Mouse (Mus musculus) left cerebral cortex, postnatal 14 days (tissue): ENCODE data around the gene Gtpbp1. TPM values are rescaled to one million over a fixed set of nuclear protein-coding genes. Genes with fewer than 3 reads are reported as not detected.

ENCODE experiments used
- DNase-seq, 2 experiments: peaks; one replicate each; pipeline ENCODE4 v3.0.0; 2021 to 2022; ENCODE audit warnings: low spot score in 2 of 2, mixed read lengths in 1 of 2
- intact Hi-C: fragments of 180-260 bp; cut with DNase I; formaldehyde crosslinking; loops from one replicate; pipeline ENCODE4 v1.15.1; 2025
- total RNA-seq, 2 experiments: library from RNA; stranded (reverse); gene quantifications; 2 replicates each; pipeline ENCODE4 v1.2.3; 2021

Gtpbp1 gene
- total RNA-seq, 2 experiments from 2014 or later = 44.1 to 44.7 TPM

DNA sequence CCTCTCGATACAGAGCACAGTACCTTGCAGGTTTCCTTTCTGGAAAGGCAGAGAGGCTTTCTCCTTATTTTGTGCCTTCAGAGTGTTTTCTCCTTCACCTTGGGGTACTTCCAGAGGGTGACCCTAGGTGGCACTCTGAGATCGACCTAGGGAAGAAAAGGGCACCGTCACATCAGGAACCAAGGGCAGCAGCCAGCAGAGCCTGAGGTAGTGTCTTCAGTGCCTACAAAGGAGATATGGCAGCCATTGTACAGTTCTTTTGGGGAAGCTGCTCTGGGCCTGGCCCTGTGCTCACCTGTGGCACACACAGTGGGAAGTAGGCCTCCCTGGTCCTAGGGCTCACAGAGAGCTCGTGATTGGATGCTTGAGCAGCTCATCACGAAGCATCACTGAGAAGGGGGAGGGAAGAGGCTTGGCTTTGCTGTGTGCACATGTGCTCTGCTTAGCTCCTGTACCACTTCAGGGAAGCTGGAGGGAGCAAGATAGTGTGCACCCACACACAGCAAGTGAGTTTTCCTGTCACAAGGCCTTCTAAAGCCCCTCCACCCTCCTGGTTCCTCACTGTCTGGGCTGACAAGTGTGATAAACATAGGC is 17.7 kb downstream of the Gtpbp1 start:
- no peak for DNase-seq
- intact Hi-C loops = no loop called here

DNA sequence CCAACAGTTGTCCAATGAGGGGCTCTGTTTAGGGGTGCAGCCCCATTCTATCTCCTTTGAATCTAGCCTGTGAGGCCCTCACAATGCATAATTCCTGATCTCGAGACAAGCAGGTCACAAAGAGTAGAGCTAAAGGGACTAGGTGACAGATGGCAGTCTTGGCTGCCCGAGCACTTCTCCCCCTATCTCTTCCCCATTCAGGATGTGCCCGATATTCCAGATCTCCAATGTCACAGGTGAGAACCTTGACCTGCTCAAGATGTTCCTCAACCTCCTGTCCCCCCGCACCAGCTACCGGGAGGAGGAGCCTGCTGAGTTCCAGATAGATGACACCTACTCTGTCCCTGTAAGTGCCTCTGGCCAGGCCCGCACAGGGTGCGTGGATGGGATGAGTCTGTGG is 25.0 kb downstream of the Gtpbp1 start:
- intact Hi-C loops = no loop called here
- DNase-seq = no peak

DNA sequence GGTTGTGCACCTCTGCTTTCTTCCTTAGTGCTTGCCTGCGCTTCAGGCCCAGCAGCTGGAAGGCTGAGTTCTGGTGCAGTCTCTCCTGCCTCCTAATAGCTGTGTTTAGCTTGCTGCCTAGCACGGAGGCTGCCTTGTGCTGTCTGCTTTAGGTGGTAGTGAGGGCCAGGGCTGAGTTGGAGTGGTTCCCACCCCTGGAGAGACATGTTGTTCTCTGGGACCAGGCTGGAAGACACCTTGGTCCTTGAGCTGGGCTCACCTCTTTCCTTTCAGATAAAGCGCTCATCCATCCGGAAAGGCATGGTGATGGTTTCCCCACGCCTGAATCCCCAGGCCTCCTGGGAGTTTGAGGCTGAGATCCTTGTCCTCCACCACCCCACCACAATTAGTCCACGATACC is 26.1 kb downstream of the Gtpbp1 start:
- intact Hi-C loops = no loop called here
- DNase-seq = no peak

DNA sequence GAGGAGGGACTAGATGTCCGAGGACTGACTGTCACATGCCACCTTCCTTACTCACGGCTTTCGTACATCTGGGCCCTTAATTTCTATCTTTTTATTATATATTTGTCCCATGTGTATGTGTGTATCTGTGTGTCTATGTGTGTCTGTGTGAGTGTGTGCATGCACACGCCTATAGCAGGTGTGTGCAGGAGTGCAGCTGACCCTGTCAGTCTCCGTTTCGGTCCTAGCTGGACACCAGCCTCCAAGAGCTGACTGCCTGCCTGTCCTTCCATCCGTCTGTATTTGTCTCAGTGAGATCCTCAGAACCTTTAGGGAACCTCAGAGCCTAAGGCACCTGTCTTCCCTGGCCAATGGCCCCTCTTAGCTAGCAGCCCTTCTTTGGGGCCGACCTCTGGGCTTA is 29.6 kb downstream of the Gtpbp1 start:
- no peak for DNase-seq
- intact Hi-C loops = no loop called here

DNA sequence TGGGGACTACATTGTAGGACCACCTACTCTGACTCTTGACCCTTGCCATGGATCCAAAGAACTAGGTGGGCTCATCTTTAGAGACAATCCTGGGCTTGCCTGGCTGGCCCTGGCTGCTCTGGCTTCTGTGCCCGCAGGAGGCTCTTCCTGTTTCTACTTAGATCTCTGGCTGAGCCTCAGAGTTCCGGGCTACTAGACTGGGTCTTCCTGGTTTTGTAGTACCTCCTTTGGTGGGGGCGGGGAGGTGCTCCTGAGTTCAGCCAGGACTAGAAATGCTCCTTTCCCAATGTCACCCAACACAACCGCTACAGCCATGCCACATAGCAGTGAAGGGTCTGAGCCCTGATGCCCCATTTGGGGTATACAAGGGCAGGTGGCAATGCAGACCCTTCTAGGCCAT is 30.2 kb downstream of the Gtpbp1 start:
- DNase-seq = no peak
- intact Hi-C loops = no loop called here

DNA sequence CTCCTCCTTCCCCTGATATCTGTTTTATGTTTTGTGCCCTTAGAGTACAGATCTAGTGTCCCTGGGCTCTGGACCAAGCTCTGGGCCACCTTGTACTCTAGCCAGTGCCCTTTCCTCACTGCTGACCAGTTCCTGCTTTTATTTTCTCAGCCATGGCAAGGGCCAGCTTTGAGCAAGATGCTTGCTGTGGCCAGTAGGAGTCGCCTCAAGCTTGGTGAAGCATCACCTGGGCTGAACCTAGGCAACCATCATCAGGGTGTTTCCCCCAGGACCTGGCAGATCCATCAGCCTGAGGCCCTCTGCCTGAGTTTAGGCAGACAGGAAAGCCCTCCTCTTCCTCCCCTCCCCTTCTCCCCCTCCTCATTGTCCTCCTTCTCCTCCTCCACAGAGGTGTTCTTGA is 32.8 kb downstream of the Gtpbp1 start:
- peak; percentile 49 to 50 for DNase-seq
- intact Hi-C loops = no loop called here

DNA sequence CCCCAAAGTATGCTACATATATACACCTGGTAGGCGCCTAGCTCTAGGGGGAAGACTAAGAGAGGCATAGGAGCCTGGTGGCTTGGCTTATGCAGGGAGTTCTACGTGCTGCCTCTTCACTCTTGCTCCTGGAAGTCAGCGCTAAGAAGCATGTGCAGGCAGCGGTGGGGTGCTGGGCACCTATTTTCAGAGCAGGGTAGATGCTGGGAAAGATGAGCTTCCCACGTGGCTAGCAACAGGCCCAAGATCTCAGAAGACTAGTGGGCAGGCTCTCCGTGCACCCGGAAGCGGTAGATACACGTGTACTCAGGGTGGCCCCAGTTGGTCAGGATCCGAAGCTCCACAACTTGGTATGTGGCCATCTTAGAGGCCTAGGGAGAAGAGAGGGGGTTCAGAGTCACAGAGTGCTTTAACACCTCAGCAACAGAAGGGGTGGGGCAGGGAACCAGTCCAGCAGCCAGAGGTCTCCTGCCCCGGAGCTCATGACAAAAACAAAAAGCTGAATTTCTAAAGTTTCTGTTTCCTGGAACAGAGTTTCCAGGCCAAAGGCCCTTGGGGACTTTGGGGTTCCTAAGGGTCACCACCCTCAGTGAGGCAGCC is 34.6 kb downstream of the Gtpbp1 start:
- DNase-seq = peak; percentile 62 to 82
- intact Hi-C loops = no loop called here

DNA sequence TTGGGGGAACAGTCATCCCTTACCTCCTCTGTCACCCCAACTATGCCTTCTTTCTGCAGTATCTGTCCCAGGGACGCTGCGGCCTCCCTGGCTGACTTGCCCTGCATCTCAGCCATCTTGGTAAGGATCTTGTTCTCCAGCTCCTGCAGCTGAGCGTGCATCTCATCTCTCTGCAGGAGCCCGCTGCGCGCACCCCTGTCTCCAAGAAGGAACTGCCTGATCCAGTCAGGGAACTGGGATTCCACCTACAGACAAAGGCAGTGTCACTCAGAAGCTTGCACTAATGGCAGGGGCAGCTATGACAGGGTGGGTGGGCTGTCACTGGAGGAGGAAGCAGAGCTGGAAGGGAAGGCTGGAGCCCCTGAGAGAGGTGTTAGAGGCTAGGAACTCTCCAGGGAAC is 37.2 kb downstream of the Gtpbp1 start:
- peak; percentile 40 to 47 for DNase-seq
- intact Hi-C loops = no loop called here

DNA sequence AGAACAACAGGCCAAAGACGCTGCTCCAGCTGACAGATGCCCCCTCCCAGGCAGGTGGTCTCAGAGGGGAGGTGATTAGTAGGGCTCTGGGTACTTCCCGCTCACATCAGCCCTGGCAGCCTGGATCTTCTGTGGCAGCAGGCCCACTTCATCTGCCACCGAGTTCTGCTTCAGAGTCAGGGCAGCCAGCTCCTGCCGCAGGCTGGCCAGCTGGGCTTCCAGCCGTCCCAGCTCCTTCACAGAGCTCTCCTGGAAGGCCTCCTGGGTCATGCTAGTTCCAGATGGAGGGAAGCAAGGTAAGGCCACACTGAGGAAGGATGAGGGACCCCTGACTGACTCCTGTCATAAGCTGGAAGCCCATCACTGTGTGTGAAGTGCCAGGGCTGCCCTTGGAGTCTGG is 37.7 kb downstream of the Gtpbp1 start:
- intact Hi-C loops = no loop called here
- DNase-seq = no peak

DNA sequence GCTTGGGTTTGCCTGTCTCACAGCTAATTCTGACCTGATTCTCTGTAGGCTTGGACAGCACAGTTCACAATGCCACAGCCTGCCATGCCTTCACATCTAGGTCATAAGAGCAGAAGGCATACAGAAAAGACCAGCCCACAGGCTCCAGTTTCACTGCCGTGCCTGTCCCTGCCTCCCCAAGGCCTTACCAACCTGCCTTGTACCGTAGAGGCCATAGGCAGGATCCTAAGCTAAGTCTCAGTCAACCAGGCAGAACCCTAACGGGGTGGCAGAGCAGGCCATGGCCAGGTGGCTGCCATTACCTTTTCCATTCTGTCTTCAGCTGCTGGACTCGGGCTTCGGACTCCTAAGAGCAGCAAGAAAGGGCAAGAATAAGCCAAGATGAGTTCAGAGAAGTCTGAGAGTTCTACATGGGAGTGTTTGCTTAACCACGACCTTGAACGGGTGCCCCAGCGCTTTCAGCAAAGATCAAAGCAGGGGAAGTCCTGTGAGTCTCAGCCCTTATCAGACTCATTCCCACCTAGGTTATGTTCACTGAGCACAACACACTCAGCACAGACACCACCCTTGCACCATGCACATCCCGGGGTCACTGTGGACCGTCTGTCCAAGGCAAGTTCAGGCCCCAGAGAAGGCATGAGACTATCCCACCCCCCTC is 38.2 kb downstream of the Gtpbp1 start:
- intact Hi-C loops = no loop called here

DNA sequence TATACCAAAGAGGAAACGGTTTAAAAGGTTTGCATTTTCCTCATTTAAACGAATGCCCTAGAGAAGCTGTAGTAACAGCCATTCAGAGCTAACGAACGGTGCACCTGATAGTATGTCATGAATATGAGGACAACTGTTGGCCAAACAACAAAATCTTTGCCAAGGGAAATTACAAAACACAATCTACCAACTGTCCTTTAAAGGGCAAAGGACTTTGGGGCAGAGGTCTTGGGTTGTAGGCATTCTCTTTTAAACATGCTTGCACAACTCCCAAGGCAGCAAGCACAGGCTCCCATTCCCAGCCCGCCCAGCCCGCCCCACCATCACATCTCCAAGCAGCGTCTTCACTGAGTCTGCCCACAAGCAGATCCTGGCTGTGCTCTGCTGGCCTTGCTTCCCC is 40.9 kb downstream of the Gtpbp1 start:
- intact Hi-C loops = no loop called here
- DNase-seq = no peak

More for the DNA sequence above, 38.2 kb downstream of the Gtpbp1 start:
- DNase-seq = no peak

DNA sequence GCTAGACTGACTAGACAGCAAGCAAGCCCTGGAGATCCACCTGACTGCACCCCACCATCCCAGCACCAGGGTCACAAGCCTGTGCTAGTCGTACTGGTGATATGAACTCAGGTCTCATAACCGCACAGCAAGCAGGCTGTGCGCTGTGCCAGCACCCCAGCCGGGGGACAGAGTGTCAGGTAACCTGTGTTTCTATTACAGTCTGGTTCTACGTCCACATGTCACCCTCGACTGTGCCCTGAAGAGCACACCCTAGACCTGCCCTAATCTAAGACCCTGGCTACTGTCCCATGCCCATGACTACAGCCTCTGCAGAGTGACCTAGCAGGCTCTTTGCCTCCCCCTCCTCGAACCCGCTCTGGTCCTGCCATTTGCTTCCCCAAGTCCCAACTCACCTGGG is 42.5 kb downstream of the Gtpbp1 start:
- no peak for DNase-seq
- intact Hi-C loops = no loop called here

DNA sequence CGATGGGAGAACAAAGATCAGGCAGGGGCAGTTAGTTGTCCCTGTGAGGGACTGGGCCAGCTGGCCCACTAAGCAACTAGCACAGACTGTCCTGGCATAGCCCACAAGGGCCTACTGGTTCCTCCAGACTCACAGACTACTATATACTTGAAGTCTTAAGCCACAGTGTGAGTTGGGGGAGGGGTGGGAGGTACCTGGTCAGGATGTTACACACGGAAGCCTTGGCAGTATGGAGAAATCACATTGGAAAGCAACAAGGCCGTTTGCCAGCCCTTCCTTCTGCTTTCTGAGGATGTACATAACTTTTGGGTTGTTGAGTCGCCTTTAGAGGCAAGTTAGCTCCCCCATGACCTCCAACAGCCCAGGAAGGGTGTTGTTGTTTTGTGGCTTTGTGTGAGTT is 43.0 kb downstream of the Gtpbp1 start:
- intact Hi-C loops = no loop called here
- DNase-seq = no peak

DNA sequence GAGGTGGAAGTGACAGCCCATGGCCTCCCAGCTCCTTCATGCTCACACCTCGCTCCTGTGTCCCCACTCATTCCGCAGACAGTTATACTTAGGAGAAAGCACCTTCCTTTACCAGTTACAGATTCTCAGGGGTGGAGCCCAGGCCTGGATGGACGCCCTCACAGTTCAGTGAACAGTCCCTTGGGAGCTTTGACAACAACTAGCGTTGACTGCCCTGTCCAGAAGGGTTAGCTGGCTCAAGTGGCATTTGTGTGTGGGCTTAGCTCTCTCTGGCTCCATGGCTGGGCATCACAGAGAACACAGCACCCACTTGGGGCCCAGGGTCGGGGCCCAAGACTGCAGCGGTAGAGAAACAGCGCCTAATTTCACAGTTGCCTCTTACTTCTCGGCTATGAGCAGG is 43.7 kb downstream of the Gtpbp1 start:
- no peak for DNase-seq
- intact Hi-C loops = no loop called here

DNA sequence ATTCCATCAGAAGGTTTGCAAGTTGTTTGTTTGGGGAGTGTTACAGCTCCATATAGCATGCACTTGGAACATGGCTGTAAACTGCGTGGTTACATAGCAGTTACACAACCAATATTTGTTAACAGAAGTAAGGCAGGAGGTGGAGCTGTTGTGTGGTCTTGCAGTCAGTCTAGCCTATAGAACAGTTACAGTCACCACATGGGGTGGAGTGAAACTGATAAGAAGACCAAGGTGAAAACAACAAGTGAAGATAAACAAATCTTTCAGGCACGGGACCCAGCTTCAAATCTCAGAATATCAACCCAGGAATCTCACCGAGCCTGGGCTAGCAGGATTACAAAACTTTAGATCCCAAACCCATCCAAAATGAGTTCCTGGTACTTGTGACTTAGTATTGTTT is 50.1 kb downstream of the Gtpbp1 start:
- intact Hi-C loops = no loop called here
- DNase-seq = no peak

DNA sequence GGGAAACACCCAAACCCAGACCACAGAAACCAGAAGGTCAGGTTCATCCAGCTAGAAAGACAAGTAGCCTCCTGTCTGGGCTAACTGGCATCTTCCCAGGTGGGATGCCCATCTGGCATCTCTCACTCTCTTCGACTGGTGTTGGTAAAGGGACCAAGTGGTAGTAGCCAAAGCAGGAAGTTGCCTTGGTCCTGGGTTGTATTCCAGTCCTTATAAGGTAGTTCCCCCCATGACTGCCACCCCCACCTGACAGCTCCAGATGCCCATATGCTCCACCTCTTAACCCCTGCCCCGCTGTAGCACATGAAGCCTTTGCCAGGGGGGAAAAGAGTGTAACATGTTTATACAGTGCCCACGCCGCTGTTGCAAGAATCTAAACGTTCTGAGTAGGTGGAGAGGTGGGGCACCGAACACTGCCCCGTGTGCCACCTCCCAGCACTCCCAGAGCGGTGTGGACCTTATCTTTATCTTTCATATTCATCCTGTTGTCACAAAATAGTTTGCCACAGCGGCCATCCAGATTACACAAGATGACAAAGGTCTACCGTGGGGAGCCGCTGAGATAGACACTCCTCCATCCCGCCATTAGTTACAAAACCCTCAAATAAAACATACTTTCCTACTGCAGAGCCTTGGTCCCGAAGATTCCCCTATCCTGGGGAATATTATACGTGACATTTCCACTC is 50.7 kb downstream of the Gtpbp1 start:
- DNase-seq = no peak
- intact Hi-C loops = no loop called here

DNA sequence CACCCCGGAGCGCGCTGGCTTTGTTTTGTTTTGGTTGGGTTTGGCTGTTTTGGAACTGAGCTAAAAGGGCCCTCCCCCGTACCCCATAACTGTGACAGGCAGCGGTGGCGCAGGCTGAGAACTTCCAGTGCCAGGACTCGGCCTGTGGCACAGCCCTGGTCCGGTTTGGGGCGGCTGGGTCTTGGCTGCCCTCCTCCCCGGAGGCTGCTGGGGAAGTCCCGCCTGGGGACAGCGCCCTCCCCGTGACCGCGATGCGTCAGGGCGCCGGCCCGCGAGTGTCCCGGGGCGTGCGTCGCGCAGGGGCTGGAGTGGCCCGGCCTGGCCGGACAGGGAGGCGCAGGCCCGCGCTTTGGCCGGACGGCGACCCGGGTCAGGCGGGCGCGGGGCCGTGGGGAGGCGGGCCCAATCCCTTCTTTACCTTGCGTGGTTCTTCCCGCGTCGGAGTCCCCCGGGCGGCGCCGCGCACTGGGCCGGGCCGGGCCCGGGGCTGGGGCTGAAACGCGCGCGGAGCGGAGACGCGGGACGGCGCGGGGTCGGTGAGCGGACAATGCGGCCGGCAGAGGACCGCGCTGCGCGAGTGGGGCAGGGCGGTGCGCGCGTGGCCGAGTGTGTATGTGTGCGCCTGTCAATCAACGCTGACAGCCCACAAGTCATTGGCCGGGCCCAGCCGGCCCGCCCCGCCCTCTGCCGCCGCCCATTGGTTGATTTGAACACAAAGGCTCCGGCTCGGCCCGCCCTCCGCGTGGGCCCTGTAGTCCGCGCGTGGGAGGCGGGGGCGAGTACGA is 51.5 kb downstream of the Gtpbp1 start, which contains the start of gene Sun2:
TSS of gene Sun2 (minus strand) at position 616 of the 785 bp plus-strand sequence.
- intact Hi-C loops = no loop called here

DNA sequence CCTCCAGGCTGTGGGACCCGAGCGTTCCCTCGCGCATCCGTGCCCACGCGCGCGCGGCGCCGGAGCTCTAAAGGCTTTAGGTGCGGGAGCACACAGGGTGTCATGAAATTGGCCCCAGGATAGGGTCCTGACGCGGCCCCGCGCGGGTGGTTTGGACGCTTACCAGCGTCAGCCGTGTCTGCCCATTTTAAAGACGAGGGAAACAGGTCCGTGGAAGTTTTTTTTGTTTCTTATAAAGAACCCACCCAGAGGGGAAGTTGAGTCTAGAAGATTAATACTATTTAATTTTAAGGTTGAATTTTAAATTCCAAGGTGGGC is 52.0 kb downstream of the Gtpbp1 start:
- no peak for DNase-seq
- intact Hi-C loops = no loop called here

More for the DNA sequence above, 51.5 kb downstream of the Gtpbp1 start, which contains the start of gene Sun2:
- peak; percentile 94 for DNase-seq

DNA sequence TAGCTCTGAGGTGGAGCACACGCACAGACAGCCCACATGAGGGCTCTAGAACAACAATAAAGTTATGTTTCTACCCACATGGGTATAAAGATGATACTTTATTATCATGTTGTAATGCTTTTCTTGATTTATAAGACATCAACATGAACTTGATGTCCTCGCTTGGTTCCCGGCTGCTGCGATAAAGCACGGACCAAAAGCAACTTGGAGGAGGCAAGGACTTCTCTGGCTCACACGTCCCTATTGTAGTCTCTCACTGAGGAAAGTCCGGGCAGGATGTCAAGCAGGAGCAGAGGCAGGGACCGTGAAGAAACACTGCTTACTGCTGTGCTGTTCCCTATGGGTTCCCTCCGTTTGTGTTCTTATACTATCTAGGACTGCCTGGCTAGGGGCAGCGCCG is 53.4 kb downstream of the Gtpbp1 start:
- intact Hi-C loops = no loop called here

DNA sequence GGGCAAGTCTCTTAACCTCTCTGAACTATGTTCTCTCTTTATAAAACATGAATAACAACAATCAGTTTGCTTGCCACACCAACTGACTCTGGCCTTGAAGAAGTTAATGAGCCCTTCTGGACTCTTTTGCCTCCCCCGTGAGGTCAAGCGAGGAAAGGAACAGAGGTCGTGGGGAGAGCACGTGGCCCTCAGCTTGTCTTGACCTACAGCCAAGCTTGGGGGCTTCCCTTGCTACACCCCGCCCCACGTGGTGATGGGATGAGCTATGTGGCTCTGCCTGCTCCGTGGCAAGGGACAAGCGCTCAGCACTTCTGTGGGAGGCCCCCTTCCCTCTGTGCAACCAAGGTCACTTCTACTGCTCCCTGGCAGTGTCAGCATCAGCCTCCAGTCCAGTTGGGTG is 54.1 kb downstream of the Gtpbp1 start:
- intact Hi-C loops = no loop called here

More for the DNA sequence above, 53.4 kb downstream of the Gtpbp1 start:
- no peak for DNase-seq

More for the DNA sequence above, 54.1 kb downstream of the Gtpbp1 start:
- DNase-seq = no peak
